In the genomic region with DNA sequence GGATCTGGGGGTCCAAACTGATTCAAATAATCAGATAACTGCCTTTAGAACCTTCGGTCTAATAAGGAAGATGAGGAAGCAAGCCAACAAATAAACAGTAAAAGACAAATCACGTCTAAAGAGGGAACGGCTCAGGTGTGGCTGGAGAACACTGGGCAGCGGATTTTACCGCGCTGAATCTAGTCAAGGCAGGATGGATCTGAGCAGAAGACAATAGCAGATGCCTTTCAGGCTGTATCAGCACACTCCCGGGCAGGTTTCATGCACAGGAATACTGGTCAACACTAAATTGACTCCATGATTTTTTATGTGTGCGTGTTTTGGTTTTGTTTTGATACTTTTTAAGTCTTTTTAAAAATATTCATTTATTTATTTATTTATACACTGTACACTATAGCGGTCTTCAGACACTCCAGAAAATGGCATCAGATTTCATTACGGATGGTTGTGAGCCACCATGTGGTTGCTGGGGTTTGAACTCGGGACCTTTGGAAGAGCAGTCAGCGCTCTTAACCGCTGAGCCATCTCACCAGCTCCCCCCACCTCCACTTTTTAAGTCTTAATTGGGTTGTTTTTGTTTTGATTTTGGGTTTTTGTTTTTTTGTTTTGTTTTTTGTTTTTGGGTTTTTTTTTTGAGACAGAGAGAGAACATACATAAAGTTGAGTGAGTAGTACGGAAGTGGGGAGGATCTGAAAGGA, we compare ENCODE assay signal across 8 mouse cellular contexts. TPM values are rescaled to one million over a fixed set of nuclear protein-coding genes. Genes with fewer than 3 reads are reported as not detected.
DNase-seq lines count a peak whose midpoint lies in the region; ATAC-seq and TF ChIP-seq lines count a peak whose summit lies in the region.

No protein-coding gene starts in this region.

- no peaks in the 10 kb centered on the region for H3K9me3 ChIP-seq in liver, embryonic 13.5 days (replicated peaks)

- peak overlapping the region; percentile 88 for H3K4me2 ChIP-seq in liver, embryonic 13.5 days

- TF ChIP-seq CTCF in olfactory bulb, adult 2 months (IDR thresholded peaks at IDR 0.05; ENCODE audit: insufficient read depth, low read depth, low read length): no peak

- peak overlapping the region; percentile 59 for H3K9ac ChIP-seq in liver, embryonic 13.5 days

- WGBS in liver, embryonic 13.5 days (ENCODE audit: insufficient replicate concordance): 24% methylated on average over 14 of the region's 14 CpGs
- 14% methylated on average over 14 of the region's 14 CpGs for WGBS in olfactory bulb, adult 2 months

- H3K36me3 ChIP-seq in liver, embryonic 13.5 days: no peaks in the 10 kb centered on the region

- peaks cover 30% of the 10 kb centered on the region for H3K4me1 ChIP-seq in liver, embryonic 13.5 days (replicated peaks)
- no peaks in the 10 kb centered on the region for H3K4me1 ChIP-seq in olfactory bulb, adult 2 months (ENCODE audit: control insufficient read depth, insufficient read depth, low read length)

- no peak for TF ChIP-seq POLR2A in olfactory bulb, adult 2 months (IDR thresholded peaks at IDR 0.05; ENCODE audit: insufficient read depth, low read depth, low read length)

- ATAC-seq in hematopoietic stem cell, adult 5-6 weeks (replicated peaks in 1 of 2; ENCODE audit: insufficient read depth in 1 of 2, low FRiP score in 2 of 2, low TSS enrichment in 1 of 2, low read depth in 1 of 2, poor library complexity in 2 of 2, severe bottlenecking in 2 of 2): peak; percentile 3 to 10; a peak in 1 of 4 replicates
- ATAC-seq in liver, embryonic 13.5 days (ENCODE audit: low read depth): 0 out of 2 replicates have a peak, but pooled peaks have one; percentile 16

- H3K4me3 ChIP-seq in liver, embryonic 13.5 days (replicated peaks): peak overlapping the region; percentile 68
- H3K4me3 ChIP-seq in olfactory bulb, adult 2 months (ENCODE audit: insufficient read depth, low read depth, low read length): peak overlapping the region; percentile 91

- DNase-seq in adrenal gland, postnatal 10 days: peak; percentile 22
- no peak for DNase-seq in adrenal gland, adult 8-10 months
- DNase-seq in CD8-positive naive resting alpha-beta T cell, adult 2 months (ENCODE audit: low read depth in 2 of 2, low spot score in 2 of 2): peak; percentile 13 to 27
- peak; percentile 38 to 43 for DNase-seq in cerebellum, postnatal 25 days
- no peak for DNase-seq in liver, embryonic 13.5 days
- no peak for DNase-seq in right cerebral cortex, adult 2 months (ENCODE audit: low spot score in 2 of 2)

- no peaks in the 10 kb centered on the region for H3K27me3 ChIP-seq in liver, embryonic 13.5 days

- peak overlapping the region; percentile 59 for H3K27ac ChIP-seq in liver, embryonic 13.5 days
- H3K27ac ChIP-seq in olfactory bulb, adult 2 months (ENCODE audit: insufficient read depth, low read depth, low read length): peak overlapping the region; percentile 6; the same call in 1 of the 2 replicates

RNA-seq across cellular contexts. Expression of gene Ppm1k, which starts 0.9 kb away (rescaled TPM):
- 10 to 100 TPM; 34.1 to 45.0 TPM for total RNA-seq in adrenal gland, postnatal 10 days (2021)
- 10 to 100 TPM; 26.2 to 45.5 (median 38.4) TPM for total RNA-seq in adrenal gland, adult 8-10 months (2022)
- total RNA-seq in hematopoietic stem cell, adult 5-6 weeks (2017): 16.2 and 19.8 TPM in 2 replicates
- polyA plus RNA-seq in liver, embryonic 13.5 days (2015; fragmentation: Nextera tagmentation; extraction: Ambion mirVana): 2.5 and 2.7 TPM in 2 replicates
- not detected in 2 replicates for polyA plus RNA-seq in olfactory bulb, adult 2 months (2012; ENCODE audit: insufficient read depth, insufficient read length, low replicate concordance, missing spikeins)

RNA-seq across cellular contexts. Expression of gene Herc6, which starts 44.7 kb away (rescaled TPM):
- total RNA-seq in adrenal gland, postnatal 10 days (2021): 1 to 10 TPM; 8.3 to 8.8 TPM
- 10 to 100 TPM; 14.2 to 25.0 (median 21.4) TPM for total RNA-seq in adrenal gland, adult 8-10 months (2022)
- total RNA-seq in hematopoietic stem cell, adult 5-6 weeks (2017): 29.0 and 35.5 TPM in 2 replicates
- polyA plus RNA-seq in liver, embryonic 13.5 days (2015; fragmentation: Nextera tagmentation; extraction: Ambion mirVana): 3.1 and 4.9 TPM in 2 replicates
- not detected in 2 replicates for polyA plus RNA-seq in olfactory bulb, adult 2 months (2012; ENCODE audit: insufficient read depth, insufficient read length, low replicate concordance, missing spikeins)

Comparison
In these comparisons a context has a peak if more than half of its experiments do, and no peak if none do; other contexts are left out.
1. DNase-seq: peak in adrenal gland, postnatal 10 days (single experiment), CD8-positive naive resting alpha-beta T cell, adult 2 months (2 of 2) and cerebellum, postnatal 25 days (2 of 2); none in adrenal gland, adult 8-10 months (single experiment), liver, embryonic 13.5 days (single experiment) and right cerebral cortex, adult 2 months (0 of 2).